Mouse (Mus musculus) midbrain, embryonic 16.5 days (tissue): ENCODE measurements around the gene Dnase2a. TPM values are rescaled to one million over a fixed set of nuclear protein-coding genes. Genes with fewer than 3 reads are reported as not detected.

Experiments
- ATAC-seq: fragments of 200-750 bp; cut with Nextera tagmentation; 2 replicates; pipeline ENCODE4 v1.8.0; 2017; ENCODE audit warnings: moderate TSS enrichment
- H3K27ac ChIP-seq: fragments of 300-500 bp; sonication (generic); 2 replicates; pipeline ENCODE4 v1.5.1; 2014; ENCODE audit warnings: mild to moderate bottlenecking, low read length, mixed read lengths
- H3K27me3 ChIP-seq: fragments of 300-500 bp; sonication (generic); 2 replicates; pipeline ENCODE4 v1.6.1; 2014; ENCODE audit warnings: low read depth, low read length, mixed read lengths; ENCODE audit not compliant: control insufficient read depth, insufficient read depth
- H3K36me3 ChIP-seq: fragments of 300-500 bp; sonication (generic); 2 replicates; pipeline ENCODE4 v1.6.1; 2014; ENCODE audit warnings: mild to moderate bottlenecking, low read length, moderate library complexity, mixed read lengths; ENCODE audit not compliant: control insufficient read depth, insufficient read depth
- H3K4me1 ChIP-seq: fragments of 300-500 bp; sonication (generic); 2 replicates; pipeline ENCODE4 v1.6.1; 2014; ENCODE audit warnings: mild to moderate bottlenecking, low read length, mixed read lengths; ENCODE audit not compliant: control insufficient read depth, insufficient read depth
- H3K4me2 ChIP-seq: fragments of 300-500 bp; sonication (generic); 2 replicates; pipeline ENCODE4 v1.6.1; 2014; ENCODE audit warnings: mild to moderate bottlenecking, low read length, mixed read lengths
- H3K4me3 ChIP-seq: fragments of 300-500 bp; sonication (generic); 2 replicates; pipeline ENCODE4 v1.5.1; 2014; ENCODE audit warnings: low read depth, mild to moderate bottlenecking, low read length, moderate library complexity, mixed read lengths
- H3K9ac ChIP-seq: fragments of 300-500 bp; sonication (generic); 2 replicates; pipeline ENCODE4 v1.6.1; 2014; ENCODE audit warnings: low read depth, low read length, mixed read lengths
- H3K9me3 ChIP-seq: fragments of 300-500 bp; sonication (generic); replicated peaks from 2 replicates; pipeline ENCODE4 v1.6.1; 2014; ENCODE audit warnings: mild to moderate bottlenecking, low read length, mixed read lengths; ENCODE audit not compliant: control insufficient read depth, poor library complexity, severe bottlenecking
- WGBS: fragments of 180-500 bp; shearing (Covaris S2); extraction: QIAGEN DNeasy Blood & Tissue Kit; methylation state at CpG from one replicate; pipeline ENCODE4 v1.1.7; 2014; 5-methylcytosine and 5-hydroxymethylcytosine counted together
- polyA plus RNA-seq: library from polyadenylated mRNA; unstranded; fragments of >200 nt; fragmentation: Nextera tagmentation; extraction: Ambion mirVana; gene quantifications from 2 replicates; pipeline ENCODE4 v1.2.1, GENCODE M21; 2015

The Dnase2a gene
- polyA plus RNA-seq: 5.0 and 6.1 TPM in 2 replicates

- H3K9ac ChIP-seq: peak within 1 kb of the TSS; percentile 48
- H3K27ac ChIP-seq: no peak within 1 kb of the TSS
- ATAC-seq: peak; percentile 59
- WGBS: under 1% methylated on average over 45 of the region's 45 CpGs
- H3K27me3 ChIP-seq: peaks cover 9% of the 10 kb centered on the region; the same call in 1 of the 2 replicates
- H3K9me3 ChIP-seq: no peaks in the 10 kb centered on the region
- H3K4me3 ChIP-seq: peak within 1 kb of the TSS; percentile 29
- peaks cover 27% of the 10 kb centered on the region for H3K36me3 ChIP-seq
- H3K4me1 ChIP-seq: peaks cover 2% of the 10 kb centered on the region
- peak within 1 kb of the TSS; percentile 52 for H3K4me2 ChIP-seq
These were observed at the start of gene Dnase2a for GRCm38 (mm10) chr8:84908421-84909161. Gene Dnase2a, plus strand, starts transcription at chr8:84908560.

- Histone ChIP-seq H3K27me3 (peaks cover 5% of the 10 kb centered on the region; the same call in 1 of the 2 replicates), H3K27ac (no peak within 1 kb of the TSS), H3K4me3 (peak within 1 kb of the TSS; percentile 43), H3K36me3 (peaks cover 23% of the 10 kb centered on the region), H3K4me2 (peak within 1 kb of the TSS; percentile 92), H3K4me1 (peaks cover 11% of the 10 kb centered on the region), H3K9me3 (no peaks in the 10 kb centered on the region), H3K9ac (peak within 1 kb of the TSS; percentile 66)
- ATAC-seq: peak; percentile 77
- WGBS: 17% methylated on average over 36 of the region's 46 CpGs
These were observed 36.7 kb upstream of the Dnase2a start, which contains the start of gene Syce2 for GRCm38 (mm10) chr8:84871376-84872308. Gene Syce2, plus strand, starts transcription at chr8:84872111.

GRCm38 (mm10) chr8:84872309-84872965, 35.9 kb upstream of the Dnase2a start:
- WGBS: 3% methylated on average over 53 of the region's 54 CpGs
- Histone ChIP-seq H3K27me3 (peaks cover 5% of the 10 kb centered on the region; the same call in 1 of the 2 replicates), H3K4me1 (peaks cover 11% of the 10 kb centered on the region), H3K27ac (no peak overlapping the region), H3K4me3 (peak overlapping the region; percentile 43), H3K9me3 (no peaks in the 10 kb centered on the region), H3K36me3 (peaks cover 18% of the 10 kb centered on the region), H3K4me2 (peak overlapping the region; percentile 92), H3K9ac (peak overlapping the region; percentile 66)
- peak; percentile 67 for ATAC-seq

- no peak for ATAC-seq
- H3K4me3 ChIP-seq: peak overlapping the region; percentile 43; the same call in 1 of the 2 replicates
- H3K4me2 ChIP-seq: peak overlapping the region; percentile 92
These were observed 35.3 kb upstream of the Dnase2a start for GRCm38 (mm10) chr8:84873016-84873415.

GRCm38 (mm10) chr8:84874339-84874738, 34.0 kb upstream of the Dnase2a start:
- H3K36me3 ChIP-seq: no peaks in the 10 kb centered on the region
- peaks cover 11% of the 10 kb centered on the region for H3K4me1 ChIP-seq
- H3K4me3 ChIP-seq: no peak overlapping the region
- H3K27me3 ChIP-seq: peaks cover 5% of the 10 kb centered on the region; the same call in 1 of the 2 replicates
- no peak overlapping the region for H3K9ac ChIP-seq
- H3K4me2 ChIP-seq: no peak overlapping the region
- WGBS: 93% methylated on average over 3 of the region's 3 CpGs
- H3K27ac ChIP-seq: no peak overlapping the region
- no peaks in the 10 kb centered on the region for H3K9me3 ChIP-seq
- no peak for ATAC-seq

More at GRCm38 (mm10) chr8:84873016-84873415, 35.3 kb upstream of the Dnase2a start:
- Histone ChIP-seq H3K9me3 (no peaks in the 10 kb centered on the region), H3K9ac (no peak overlapping the region), H3K27me3 (peaks cover 5% of the 10 kb centered on the region; the same call in 1 of the 2 replicates), H3K27ac (no peak overlapping the region), H3K36me3 (peaks cover 13% of the 10 kb centered on the region), H3K4me1 (peaks cover 11% of the 10 kb centered on the region)
- 74% methylated on average over 4 of the region's 4 CpGs for WGBS

- peaks cover 3% of the 10 kb centered on the region; the same call in 1 of the 2 replicates for H3K27me3 ChIP-seq
- ATAC-seq: no peak
These were observed 30.9 kb upstream of the Dnase2a start for GRCm38 (mm10) chr8:84877297-84878035.

GRCm38 (mm10) chr8:84878915-84879314, 29.4 kb upstream of the Dnase2a start:
- Histone ChIP-seq H3K4me2 (no peak overlapping the region), H3K27me3 (no peaks in the 10 kb centered on the region), H3K27ac (no peak overlapping the region), H3K4me3 (no peak overlapping the region), H3K4me1 (no peaks in the 10 kb centered on the region), H3K36me3 (no peaks in the 10 kb centered on the region), H3K9me3 (no peaks in the 10 kb centered on the region), H3K9ac (no peak overlapping the region)
- 84% methylated on average over 1 of the region's 1 CpGs for WGBS
- no peak for ATAC-seq

More at GRCm38 (mm10) chr8:84877297-84878035, 30.9 kb upstream of the Dnase2a start:
- H3K4me1 ChIP-seq: peaks cover 4% of the 10 kb centered on the region; the same call in 1 of the 2 replicates
- H3K4me2 ChIP-seq: no peak overlapping the region
- no peak overlapping the region for H3K27ac ChIP-seq
- H3K9ac ChIP-seq: no peak overlapping the region
- H3K36me3 ChIP-seq: no peaks in the 10 kb centered on the region
- H3K4me3 ChIP-seq: no peak overlapping the region
- no peaks in the 10 kb centered on the region for H3K9me3 ChIP-seq
- WGBS: 77% methylated on average over 3 of the region's 3 CpGs

- H3K27ac ChIP-seq: no peak overlapping the region
- 88% methylated on average over 4 of the region's 4 CpGs for WGBS
- ATAC-seq: no peak
- H3K27me3 ChIP-seq: no peaks in the 10 kb centered on the region
- H3K9me3 ChIP-seq: no peaks in the 10 kb centered on the region
- peaks cover 20% of the 10 kb centered on the region for H3K36me3 ChIP-seq
- no peak overlapping the region for H3K4me2 ChIP-seq
- no peak overlapping the region for H3K4me3 ChIP-seq
- no peaks in the 10 kb centered on the region for H3K4me1 ChIP-seq
- no peak overlapping the region for H3K9ac ChIP-seq
These were observed 23.6 kb upstream of the Dnase2a start for GRCm38 (mm10) chr8:84884728-84885127.
